Mouse (Mus musculus) stomach, embryonic 15.5 days (tissue): ENCODE results near the gene Zc3hav1. TPM values are rescaled to one million over a fixed set of nuclear protein-coding genes. Genes with fewer than 3 reads are reported as not detected.
A peak's percentile ranks its signal among the peaks of the same experiment; 100 is the strongest.
"Not testable (repeated sequence)": the region's sequence is repeated elsewhere in the genome, so short reads cannot be mapped to it uniquely, and the experiment has no call there.

ENCODE experiments used
- ATAC-seq: fragments of 200-750 bp; cut with Nextera tagmentation; 2 replicates; pipeline ENCODE4 v1.8.0; 2017; ENCODE audit warnings: low read depth, moderate number of reproducible peaks, moderate TSS enrichment; ENCODE audit not compliant: insufficient read depth, low FRiP score
- H3K27ac ChIP-seq: fragments of 300-500 bp; sonication (generic); 2 replicates; pipeline ENCODE4 v1.5.1; 2015; ENCODE audit warnings: mild to moderate bottlenecking, inconsistent platforms
- H3K27me3 ChIP-seq: fragments of 300-500 bp; sonication (generic); replicated peaks from 2 replicates; pipeline ENCODE4 v1.6.1; 2015; ENCODE audit warnings: inconsistent platforms
- H3K36me3 ChIP-seq: fragments of 300-500 bp; sonication (generic); 2 replicates; pipeline ENCODE4 v1.6.1; 2015; ENCODE audit warnings: inconsistent platforms
- H3K4me1 ChIP-seq: fragments of 300-500 bp; sonication (generic); 2 replicates; pipeline ENCODE4 v1.6.1; 2015; ENCODE audit warnings: inconsistent platforms
- H3K4me2 ChIP-seq: fragments of 300-500 bp; sonication (generic); 2 replicates; pipeline ENCODE4 v1.6.1; 2015; ENCODE audit warnings: mild to moderate bottlenecking, inconsistent platforms
- H3K4me3 ChIP-seq: fragments of 300-500 bp; sonication (generic); replicated peaks from 2 replicates; pipeline ENCODE4 v1.5.1; 2015; ENCODE audit warnings: inconsistent platforms
- H3K9ac ChIP-seq: fragments of 300-500 bp; sonication (generic); 2 replicates; pipeline ENCODE4 v1.6.1; 2015; ENCODE audit warnings: inconsistent platforms
- H3K9me3 ChIP-seq: fragments of 300-500 bp; sonication (generic); 2 replicates; pipeline ENCODE4 v1.6.1; 2016; ENCODE audit warnings: inconsistent platforms
- WGBS: fragments of 180-500 bp; shearing (Covaris S2); methylation state at CpG from one replicate; pipeline ENCODE4 v1.1.7; 2015; 5-methylcytosine and 5-hydroxymethylcytosine counted together
- polyA plus RNA-seq: library from polyadenylated mRNA; unstranded; fragments of >200 nt; fragmentation: Nextera tagmentation; extraction: Ambion mirVana; gene quantifications from 2 replicates; pipeline ENCODE4 v1.2.1, GENCODE M21; 2015

The Zc3hav1 gene
- polyA plus RNA-seq, 1 experiment from 2014 or later: 12.1 TPM

DNA sequence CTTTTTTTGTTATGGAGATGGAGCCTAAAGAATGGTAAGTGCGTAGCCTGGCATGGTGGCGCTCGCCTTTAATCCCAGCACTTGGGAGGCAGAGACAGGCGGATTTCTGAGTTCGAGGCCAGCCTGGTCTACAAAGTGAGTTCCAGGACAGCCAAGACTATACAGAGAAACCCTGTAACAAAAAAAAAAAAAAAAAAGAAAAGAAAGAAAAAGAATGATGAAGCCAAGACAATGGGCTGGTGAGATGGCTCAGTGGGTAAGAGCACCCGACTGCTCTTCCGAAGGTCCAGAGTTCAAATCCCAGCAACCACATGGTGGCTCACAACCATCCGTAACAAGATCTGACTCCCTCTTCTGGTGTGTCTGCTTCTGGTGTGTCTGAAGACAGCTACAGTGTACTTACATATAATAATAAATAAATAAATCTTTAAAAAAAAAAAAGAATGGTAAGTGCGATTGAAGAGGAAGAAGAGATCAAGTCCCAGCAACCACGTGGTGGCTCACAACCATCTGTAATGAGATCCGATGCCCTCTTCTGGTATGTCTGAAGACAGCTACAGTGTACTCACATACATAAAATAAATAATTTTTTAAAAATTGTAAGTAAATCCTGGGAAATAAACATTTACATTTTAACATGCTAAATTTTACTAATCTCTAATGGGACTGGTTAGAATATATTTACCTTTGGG, 4.8 kb upstream of the Zc3hav1 start:
- not testable (repeated sequence) for H3K27ac ChIP-seq, H3K4me1 ChIP-seq, H3K4me2 ChIP-seq, H3K4me3 ChIP-seq, H3K9me3 ChIP-seq, H3K9ac ChIP-seq, H3K27me3 ChIP-seq, H3K36me3 ChIP-seq, ATAC-seq
- WGBS: 90% methylated on average over 11 of the region's 11 CpGs

DNA sequence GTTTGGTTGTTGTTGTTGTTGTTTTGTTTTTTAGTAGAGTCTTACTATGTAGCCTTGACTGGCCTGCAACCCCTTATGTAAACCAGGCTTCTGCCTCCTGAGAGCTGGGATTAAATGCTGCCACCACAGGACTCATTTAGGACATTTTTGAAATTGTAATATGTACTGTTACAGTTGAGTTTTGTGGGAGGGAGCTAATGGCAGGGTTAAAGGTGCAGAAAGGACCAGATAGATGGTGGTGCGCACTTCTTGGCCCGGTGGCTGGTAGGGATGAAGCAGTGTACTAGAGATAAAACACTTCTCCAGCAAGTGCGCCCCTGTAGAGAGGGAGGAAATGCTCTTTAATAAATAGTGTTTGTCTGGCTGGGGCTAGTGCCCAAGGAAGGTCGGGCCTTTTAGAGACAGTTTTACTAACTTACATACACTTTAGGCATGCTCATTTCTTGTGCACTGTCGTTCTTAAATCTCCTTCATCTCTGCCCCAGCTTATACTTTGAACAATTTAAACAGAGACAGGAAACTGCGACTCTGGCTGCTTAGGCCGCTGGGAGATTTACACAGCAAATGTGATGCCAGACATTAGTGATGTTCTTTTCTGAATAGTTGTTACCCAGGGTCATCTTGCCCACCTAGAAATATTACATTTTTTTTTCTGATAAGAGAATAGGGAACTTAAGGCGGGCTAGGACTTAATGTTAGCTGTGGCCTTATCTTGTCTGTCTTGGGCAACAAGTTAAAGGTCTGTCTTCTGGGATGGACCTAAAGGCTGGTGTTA, 4.0 kb upstream of the Zc3hav1 start:
- 57% methylated on average over 8 of the region's 8 CpGs for WGBS
- no peaks in the 10 kb centered on the region for H3K36me3 ChIP-seq
- no peak overlapping the region for H3K4me2 ChIP-seq
- no peaks in the 10 kb centered on the region for H3K9me3 ChIP-seq
- peaks cover 3% of the 10 kb centered on the region; the same call in 1 of the 2 replicates for H3K27me3 ChIP-seq
- no peak overlapping the region for H3K9ac ChIP-seq
- 0 out of 2 replicates have a peak, but pooled peaks cover 5% of the 10 kb centered on the region for H3K4me1 ChIP-seq
- ATAC-seq: no peak
- no peak overlapping the region for H3K4me3 ChIP-seq
- H3K27ac ChIP-seq: no peak overlapping the region

DNA sequence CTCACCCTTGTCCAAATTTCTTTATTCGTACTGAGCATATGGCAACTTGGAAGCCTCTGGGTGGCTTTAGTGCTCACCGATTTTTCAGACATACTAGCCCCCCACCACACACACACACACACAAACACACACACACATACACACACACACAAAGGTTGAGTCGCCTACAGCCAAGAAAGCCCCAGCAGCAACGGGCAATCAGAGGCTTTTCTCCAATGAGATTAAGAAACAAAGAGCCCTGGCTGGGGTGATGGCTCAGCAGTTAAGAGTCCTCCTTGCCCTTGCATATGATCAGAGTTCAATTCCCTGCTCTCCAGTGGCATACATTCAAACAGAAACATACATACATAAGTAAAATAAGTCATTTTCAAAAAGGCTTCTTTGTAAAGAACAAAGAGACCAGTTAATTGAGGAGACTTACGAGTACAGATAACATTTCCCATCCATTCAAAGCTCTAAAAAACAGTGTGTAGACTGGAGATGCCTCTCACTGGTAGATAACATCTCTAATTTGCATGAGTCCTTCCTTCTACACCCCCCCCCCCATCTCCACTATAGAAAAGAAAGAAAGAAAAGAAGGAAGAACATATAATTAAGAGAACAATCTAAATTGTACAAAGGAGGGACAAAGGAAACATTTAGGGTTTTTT, 3.3 kb upstream of the Zc3hav1 start:
- Histone ChIP-seq H3K4me2 (no peak overlapping the region), H3K36me3 (no peaks in the 10 kb centered on the region), H3K9me3 (no peaks in the 10 kb centered on the region), H3K27me3 (peaks cover 4% of the 10 kb centered on the region), H3K9ac (no peak overlapping the region), H3K4me1 (peaks cover 5% of the 10 kb centered on the region; the same call in 1 of the 2 replicates), H3K27ac (no peak overlapping the region), H3K4me3 (no peak overlapping the region)
- no peak for ATAC-seq
- WGBS: 71% methylated on average over 5 of the region's 5 CpGs

DNA sequence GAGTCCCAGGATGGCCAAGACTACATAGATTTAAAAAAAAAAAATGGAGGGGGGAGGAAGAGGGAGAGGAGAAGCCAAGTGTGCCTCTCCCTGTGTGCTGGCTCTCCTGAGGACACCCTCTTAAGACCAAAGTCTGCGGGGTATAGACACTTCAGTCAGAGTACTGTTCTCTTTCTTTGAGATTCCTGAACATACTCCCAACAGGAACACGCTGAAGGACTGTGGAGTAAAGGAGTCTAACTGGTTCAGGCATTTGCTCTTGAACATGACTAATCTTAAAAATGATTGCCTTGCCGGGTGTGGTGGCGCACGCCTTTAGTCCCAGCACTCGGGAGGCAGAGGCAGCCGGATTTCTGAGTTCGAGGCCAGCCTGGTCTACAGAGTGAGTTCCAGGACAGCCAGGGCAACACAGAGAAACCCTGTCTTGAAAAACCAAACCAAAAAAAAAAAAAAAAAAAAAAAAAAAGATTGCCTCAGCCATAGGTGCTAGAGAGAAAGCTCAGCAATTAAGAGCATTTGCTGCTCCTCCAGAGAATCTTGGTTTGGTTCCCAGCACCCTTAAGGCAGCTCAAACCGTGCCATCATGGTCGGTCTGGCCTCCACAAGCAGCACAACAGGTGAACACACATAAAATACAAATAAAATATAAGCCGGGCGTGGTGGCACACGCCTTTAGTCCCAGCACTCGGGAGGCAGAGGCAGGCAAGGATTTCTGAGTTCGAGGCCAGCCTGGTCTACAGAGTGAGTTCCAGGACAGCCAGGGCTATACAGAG, 2.4 kb upstream of the Zc3hav1 start:
- not testable (repeated sequence) for H3K4me1 ChIP-seq, H3K9me3 ChIP-seq, H3K36me3 ChIP-seq, H3K4me3 ChIP-seq, H3K9ac ChIP-seq, ATAC-seq, H3K4me2 ChIP-seq, H3K27ac ChIP-seq
- peaks cover 11% of the 10 kb centered on the region for H3K27me3 ChIP-seq
- WGBS: 71% methylated on average over 15 of the region's 15 CpGs

DNA sequence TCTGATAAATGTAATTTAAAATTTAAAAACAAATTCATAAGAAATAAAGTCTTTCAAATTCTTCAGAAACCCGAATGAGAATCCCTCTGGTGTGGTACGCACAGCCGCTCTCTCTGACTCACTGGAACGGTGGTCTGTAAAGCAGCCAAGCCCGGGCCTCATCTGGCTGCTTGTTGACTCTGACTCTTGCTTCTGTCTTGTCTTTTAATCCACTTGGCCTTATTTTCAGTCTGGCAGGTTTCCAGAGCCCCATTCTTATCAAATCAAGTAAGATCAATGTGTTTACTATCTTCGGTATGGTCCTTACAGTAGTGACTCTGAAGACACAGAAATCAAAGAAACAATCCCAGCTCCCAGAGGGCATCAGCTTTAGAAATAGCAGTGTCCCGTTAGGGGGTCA, 1.5 kb upstream of the Zc3hav1 start:
- WGBS: 26% methylated on average over 7 of the region's 7 CpGs

DNA sequence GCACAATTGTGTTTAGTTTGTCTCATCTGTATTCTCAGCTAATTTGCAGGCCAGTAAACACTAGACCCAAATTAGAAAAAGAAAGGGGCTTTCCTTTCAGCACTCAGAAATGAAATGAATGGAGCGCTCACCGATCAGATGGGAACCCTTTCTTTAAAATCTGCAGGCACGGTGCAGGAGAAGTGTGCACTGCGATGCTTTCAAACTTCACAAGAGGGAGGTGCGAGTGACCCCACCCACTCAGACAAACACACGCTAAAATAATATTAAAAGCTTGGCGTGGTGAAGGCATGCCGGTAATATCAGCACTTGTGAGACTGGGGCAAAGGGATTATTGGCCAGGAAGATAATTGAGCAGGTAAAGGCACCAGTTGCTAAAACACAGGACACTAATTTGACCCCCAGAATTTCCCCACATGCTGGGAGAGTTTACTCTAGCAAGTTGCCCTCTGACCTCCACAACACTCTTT, 986 bp upstream of the Zc3hav1 start:
- Histone ChIP-seq H3K9ac (no peak overlapping the region), H3K4me3 (peak overlapping the region; percentile 70), H3K4me1 (peaks cover 5% of the 10 kb centered on the region; the same call in 1 of the 2 replicates), H3K9me3 (no peaks in the 10 kb centered on the region), H3K27me3 (peaks cover 18% of the 10 kb centered on the region), H3K36me3 (no peaks in the 10 kb centered on the region), H3K4me2 (peak overlapping the region; percentile 76), H3K27ac (no peak overlapping the region)
- no peak for ATAC-seq
- WGBS: 6% methylated on average over 8 of the region's 8 CpGs

More for the DNA sequence above, 1.5 kb upstream of the Zc3hav1 start:
- Histone ChIP-seq H3K36me3 (no peaks in the 10 kb centered on the region), H3K9me3 (no peaks in the 10 kb centered on the region), H3K9ac (no peak overlapping the region), H3K4me1 (peaks cover 5% of the 10 kb centered on the region; the same call in 1 of the 2 replicates), H3K4me3 (no peak overlapping the region), H3K27me3 (peaks cover 15% of the 10 kb centered on the region), H3K4me2 (no peak overlapping the region), H3K27ac (no peak overlapping the region)
- no peak for ATAC-seq

DNA sequence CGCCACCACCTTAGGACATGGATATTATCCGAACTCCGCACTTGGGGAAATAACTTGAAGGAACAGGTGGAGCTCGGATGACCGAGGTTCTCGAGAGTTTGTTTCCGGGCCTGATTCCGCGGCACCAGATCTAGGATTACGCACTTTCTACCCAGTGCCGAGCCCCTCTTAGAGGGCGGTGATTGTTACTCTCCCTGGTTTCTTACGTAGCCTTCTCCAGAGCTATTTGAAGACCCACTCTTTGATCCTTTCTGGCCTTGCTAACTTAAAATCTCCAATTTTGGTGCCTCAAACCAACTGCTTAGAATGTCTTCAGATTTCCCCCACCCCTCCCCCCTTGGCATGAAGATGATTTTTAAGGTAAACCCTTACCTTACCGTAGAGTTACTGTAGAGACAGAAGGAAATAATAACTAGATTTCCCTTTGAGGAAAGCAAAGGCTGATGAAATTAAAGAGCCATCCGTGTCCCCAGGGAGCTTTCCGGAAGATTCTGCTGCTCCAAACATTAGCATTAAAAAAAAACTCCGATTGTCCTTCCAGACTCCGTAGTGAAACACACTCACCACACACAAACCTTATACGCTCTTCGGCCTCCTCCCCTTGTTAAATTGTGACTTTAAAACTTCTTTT, 435 bp upstream of the Zc3hav1 start:
- no peak overlapping the region for H3K9ac ChIP-seq
- peaks cover 18% of the 10 kb centered on the region for H3K27me3 ChIP-seq
- WGBS: 4% methylated on average over 20 of the region's 20 CpGs
- no peaks in the 10 kb centered on the region for H3K36me3 ChIP-seq
- H3K9me3 ChIP-seq: no peaks in the 10 kb centered on the region
- peak; percentile 20; the same call in 1 of the 2 replicates for ATAC-seq
- peak overlapping the region; percentile 70 for H3K4me3 ChIP-seq
- H3K27ac ChIP-seq: peak overlapping the region; percentile 82
- peaks cover 5% of the 10 kb centered on the region; the same call in 1 of the 2 replicates for H3K4me1 ChIP-seq
- peak overlapping the region; percentile 76 for H3K4me2 ChIP-seq

DNA sequence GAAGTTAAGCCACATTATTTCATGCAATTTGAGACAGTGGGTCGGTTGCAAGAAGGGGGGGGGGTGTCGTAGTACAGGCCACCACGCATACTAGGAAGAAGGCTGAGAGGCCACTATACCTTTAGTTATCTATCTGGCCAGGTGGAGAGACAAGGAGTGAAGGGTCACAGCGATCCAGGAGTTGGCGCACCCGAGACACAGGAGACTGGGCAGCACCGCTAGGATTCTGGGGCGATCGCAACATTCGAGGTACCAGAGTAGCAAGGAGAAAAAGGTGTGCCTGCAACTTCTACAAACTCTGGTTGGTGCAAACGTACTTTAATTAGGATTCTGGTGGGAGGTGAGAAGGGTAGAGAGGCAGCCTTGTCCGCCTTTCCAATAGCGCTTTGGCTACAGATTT, 1.2 kb downstream of the Zc3hav1 start:
- WGBS: 14% methylated on average over 13 of the region's 13 CpGs
- H3K9ac ChIP-seq: no peak overlapping the region

DNA sequence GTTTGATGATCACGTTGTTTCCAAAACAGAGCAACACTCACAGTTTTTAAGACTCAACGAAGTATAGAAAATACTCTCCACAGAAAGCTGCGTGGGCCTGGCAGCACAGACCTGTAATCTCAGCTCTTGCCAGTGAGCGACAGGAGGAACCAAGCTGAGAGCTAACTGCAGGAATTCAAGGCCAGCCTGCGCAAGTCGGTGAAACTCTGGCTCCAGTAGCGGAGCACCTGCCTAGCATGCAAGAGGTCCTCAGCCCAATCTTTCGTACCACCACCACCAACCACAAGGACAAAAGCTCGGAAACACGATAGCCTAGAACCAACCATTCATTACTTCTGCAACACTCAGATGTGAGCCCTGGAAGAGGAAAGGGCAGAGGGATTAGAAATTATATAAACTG, 2.0 kb downstream of the Zc3hav1 start:
- Histone ChIP-seq H3K4me2 (peak overlapping the region; percentile 76; the same call in 1 of the 2 replicates), H3K27ac (no peak overlapping the region), H3K9me3 (no peaks in the 10 kb centered on the region), H3K4me1 (peaks cover 5% of the 10 kb centered on the region; the same call in 1 of the 2 replicates), H3K9ac (no peak overlapping the region), H3K36me3 (no peaks in the 10 kb centered on the region), H3K4me3 (peak overlapping the region; percentile 70), H3K27me3 (peaks cover 18% of the 10 kb centered on the region)
- no peak for ATAC-seq
- 28% methylated on average over 10 of the region's 10 CpGs for WGBS

More for the DNA sequence above, 1.2 kb downstream of the Zc3hav1 start:
- Histone ChIP-seq H3K36me3 (no peaks in the 10 kb centered on the region), H3K4me1 (peaks cover 5% of the 10 kb centered on the region; the same call in 1 of the 2 replicates), H3K4me3 (peak overlapping the region; percentile 70), H3K9me3 (no peaks in the 10 kb centered on the region), H3K27me3 (peaks cover 18% of the 10 kb centered on the region), H3K27ac (no peak overlapping the region), H3K4me2 (peak overlapping the region; percentile 76)
- no peak for ATAC-seq

DNA sequence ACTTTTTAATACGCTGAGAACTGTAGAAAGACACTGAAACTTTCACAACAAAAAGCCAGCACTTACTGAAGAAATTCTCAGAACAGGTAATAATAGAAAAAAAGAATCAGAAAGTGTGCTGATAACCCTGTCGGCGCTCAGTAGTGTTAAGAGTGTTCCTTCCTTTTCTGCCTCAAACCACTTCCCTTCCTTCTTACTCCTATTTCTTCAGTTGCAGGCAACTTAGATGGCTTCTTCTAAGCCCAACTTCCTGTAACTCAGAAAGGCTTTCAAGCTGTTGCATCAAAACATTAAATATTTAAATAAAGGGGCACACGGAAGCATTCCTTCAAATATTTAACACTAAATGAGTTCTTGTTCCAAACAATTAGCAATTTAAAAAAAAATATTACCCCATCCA, 2.5 kb downstream of the Zc3hav1 start:
- Histone ChIP-seq H3K4me3 (no peak overlapping the region), H3K4me2 (no peak overlapping the region), H3K27me3 (peaks cover 18% of the 10 kb centered on the region), H3K27ac (no peak overlapping the region), H3K4me1 (peaks cover 5% of the 10 kb centered on the region; the same call in 1 of the 2 replicates), H3K36me3 (no peaks in the 10 kb centered on the region), H3K9ac (no peak overlapping the region), H3K9me3 (no peaks in the 10 kb centered on the region)
- ATAC-seq: no peak
- 68% methylated on average over 4 of the region's 4 CpGs for whole genome bisulfite sequencing

DNA sequence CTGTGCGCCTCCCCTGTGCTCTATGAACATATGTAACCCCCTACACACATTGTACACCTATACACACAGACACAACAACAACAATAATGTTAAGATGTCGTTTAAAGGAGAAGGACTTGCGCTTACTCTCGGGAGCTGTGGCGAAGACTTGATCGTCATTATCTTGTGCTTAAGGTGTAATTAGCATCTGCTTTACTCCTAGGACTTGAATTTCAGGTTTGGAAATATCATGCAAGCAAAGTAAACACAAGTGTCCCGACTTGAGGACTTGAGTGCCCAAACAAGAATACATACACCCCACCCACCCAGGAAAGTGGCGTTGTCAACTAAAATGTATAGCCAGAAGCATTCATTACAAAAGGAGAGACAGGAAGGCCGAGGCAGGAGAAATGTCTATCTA, 4.6 kb downstream of the Zc3hav1 start:
- Histone ChIP-seq H3K27me3 (peaks cover 14% of the 10 kb centered on the region), H3K9ac (no peak overlapping the region), H3K4me2 (no peak overlapping the region), H3K4me1 (no peaks in the 10 kb centered on the region; the same call in 1 of the 2 replicates), H3K36me3 (no peaks in the 10 kb centered on the region), H3K27ac (no peak overlapping the region), H3K9me3 (no peaks in the 10 kb centered on the region), H3K4me3 (no peak overlapping the region)
- no peak for ATAC-seq
- WGBS: 65% methylated on average over 9 of the region's 9 CpGs
